Mouse (Mus musculus) frontal cortex, postnatal 10 days (tissue): ENCODE data around the gene Chfr.
"Not testable (repeated sequence)": the region's sequence is repeated elsewhere in the genome, so short reads cannot be mapped to it uniquely, and the experiment has no call there.

Experiments
- DNase-seq, 2 experiments: peaks; one replicate each; pipeline ENCODE4 v3.0.0; 2022; ENCODE audit warnings: low spot score in 2 of 2, mixed read lengths in 1 of 2

Gene Chfr

DNA sequence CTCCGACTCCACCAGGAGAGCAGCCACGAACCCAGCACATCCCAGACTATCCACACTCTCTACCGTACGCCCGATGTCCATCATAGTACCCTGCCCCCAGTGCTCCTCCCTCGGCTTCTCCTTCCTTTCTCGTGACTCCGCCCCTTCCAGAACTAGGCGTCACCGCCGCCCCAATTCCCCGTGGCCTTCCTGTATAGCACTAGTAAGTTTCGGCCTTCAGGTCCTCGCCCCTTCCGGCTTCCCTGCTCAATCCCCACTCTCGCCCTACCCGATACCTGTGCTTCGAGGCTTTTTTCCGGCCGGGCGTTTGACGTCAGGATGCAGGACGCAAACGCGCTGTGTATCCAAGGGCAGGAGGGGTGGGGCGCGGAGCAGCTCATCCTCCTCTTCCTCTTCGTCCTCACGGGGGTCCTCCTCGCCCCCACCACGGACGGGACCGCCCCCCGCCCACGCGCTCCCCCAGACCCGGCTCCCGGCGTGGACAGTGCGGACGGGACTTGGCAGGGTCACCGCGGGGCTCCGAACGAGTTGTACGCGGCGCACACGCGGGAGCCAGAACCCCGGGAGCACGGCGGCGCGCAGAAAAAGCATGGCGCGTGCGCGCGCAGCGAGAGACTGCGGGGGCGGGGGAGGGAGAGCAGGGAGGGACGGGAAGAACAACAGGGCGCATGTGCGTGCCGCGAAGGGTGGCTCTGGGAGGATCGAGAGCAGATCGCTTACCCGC is 27.9 kb upstream of the Chfr start, which contains the start of gene Gtpbp6:
Gene Gtpbp6, minus strand, starts transcription at position 617 of the 724 bp plus-strand sequence.
- DNase-seq, result peak; percentile 94

DNA sequence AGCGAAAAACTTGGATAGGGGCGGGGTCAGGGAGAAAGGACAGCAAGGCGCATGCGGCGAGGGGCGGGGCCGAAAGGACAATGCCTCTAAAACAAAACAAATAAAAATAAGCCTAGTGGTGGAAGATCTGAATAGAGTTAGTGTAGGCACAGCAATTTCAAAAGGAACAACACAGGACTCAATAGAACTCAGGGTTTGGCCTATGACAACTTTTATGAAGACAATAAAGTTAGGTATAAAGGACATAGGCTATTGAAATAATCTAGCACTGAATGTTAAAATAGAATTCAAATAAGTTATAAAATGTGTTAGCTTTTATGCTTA is 27.4 kb upstream of the Chfr start:
- no peak for DNase-seq

DNA sequence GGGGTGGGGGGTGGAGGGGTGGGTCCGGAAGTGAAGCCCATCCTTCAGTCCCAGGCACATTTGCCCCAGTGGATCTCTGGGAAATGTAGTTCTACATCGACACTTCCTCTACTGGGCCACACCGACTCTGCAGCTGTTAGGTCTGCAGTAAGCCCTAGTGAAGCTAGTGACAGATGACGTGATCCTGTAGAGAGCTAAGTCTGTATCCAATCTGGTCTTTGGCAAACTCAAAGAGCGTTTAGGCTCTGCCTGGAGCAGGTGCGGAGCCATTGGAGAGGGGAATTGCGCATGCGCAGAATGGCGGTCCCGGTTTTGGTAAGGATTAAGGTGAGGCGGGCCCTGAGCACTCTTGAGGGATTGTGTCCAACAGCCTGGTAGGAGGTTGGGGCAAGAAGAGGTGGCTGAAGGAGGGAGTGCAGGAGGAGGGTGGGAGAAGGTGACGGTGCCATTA is 25.6 kb upstream of the Chfr start, which contains the start of gene Zfp605:
Gene Zfp605, plus strand, starts transcription at position 102 of the 451 bp plus-strand sequence.
- peak; percentile 87 to 90 for DNase-seq

DNA sequence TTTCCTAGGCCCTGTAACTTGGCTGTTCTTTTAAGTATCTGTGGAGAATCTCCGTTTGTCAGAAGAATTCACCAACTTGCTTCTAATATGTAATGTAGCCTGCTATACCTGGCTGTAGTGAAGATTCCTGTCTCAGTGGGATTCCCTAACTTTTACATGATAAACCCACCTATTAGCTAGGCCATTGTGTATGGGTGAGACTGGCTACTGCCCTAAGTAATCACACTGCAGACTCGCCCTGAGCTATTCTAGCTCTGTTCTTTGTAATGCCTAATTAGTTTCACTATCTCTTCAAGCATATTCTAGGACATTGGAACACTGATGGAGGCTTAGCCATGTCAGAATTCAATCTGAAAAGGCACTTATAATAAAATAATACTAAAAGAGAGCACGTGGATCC is 13.3 kb upstream of the Chfr start:
- not testable (repeated sequence) for DNase-seq

DNA sequence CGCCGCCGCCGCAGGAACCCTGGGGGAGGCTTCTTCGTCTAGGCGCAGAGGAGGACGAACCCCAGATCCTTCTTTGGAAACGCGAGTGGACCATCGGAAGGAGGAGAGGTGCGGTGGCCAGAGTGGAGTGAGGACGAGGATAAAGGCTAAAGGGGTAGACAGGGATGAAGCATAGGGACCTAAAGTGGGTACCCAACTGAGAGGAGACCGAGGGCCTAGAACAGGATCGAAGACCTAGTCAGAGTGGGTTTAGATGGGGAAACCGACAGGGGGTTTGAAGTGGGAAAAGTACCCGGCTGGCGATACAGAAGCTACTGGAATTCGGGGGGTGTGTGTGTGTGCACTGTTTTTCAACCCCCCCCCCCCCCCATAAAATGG is 434 bp downstream of the Chfr start:
- no peak for DNase-seq

DNA sequence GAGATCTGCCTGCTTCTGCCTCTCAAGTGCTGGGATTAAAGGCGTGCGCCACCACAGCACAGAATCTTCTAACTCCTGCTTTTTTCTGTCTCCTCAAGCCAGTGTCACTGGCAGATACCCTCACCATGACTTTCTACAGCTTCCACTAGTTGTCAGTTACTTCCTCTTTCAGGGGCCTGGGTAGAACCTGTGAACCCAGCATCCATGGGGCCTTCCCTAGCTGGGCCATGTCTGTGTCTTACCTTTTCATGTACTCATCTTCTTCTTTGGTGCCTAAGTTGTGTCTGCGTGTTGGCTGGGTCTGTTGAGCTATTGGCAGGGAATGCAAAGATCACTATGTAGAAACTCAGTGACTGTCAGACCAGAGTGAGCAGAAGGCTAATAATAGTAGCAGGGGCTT is 2.2 kb downstream of the Chfr start:
- no peak for DNase-seq

DNA sequence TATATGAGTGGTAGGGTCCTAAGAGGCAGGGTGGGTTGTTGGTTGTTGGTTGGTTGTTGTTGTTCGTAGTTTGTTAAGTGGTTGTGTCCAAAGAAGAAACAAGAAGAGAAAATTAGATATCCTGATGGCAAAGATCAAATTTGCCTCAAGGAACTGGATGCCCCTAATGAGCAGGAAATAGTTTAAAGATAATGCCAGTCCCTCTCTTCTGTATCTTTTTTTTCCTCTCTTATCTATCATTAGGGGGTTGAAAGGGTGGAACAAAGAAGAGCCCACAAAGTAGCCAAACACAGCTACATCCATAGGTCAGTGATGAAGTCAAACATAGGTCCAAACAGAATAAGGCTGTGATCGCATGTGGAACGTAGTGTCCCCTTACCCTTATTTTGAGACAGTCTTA is 3.7 kb downstream of the Chfr start:
- no peak for DNase-seq

DNA sequence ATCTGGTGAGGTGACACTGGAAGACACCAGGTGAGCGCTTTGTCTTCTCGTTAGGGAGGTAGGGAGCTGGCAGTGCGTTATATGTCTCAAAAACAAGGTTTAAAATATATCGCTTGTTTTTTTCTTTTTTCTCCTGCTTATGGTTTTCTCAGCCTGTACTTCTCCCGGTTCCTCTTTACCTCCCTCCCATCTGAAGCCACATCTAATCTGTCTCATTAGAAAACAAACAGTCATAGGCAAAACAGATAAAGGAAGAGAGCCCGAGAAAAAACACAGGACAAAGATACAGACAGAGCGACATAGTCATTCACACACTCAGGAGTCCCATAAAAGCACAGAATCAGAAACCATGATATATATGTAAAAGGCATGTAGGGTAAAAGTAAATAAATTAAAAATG is 4.8 kb downstream of the Chfr start:
- DNase-seq, result no peak

DNA sequence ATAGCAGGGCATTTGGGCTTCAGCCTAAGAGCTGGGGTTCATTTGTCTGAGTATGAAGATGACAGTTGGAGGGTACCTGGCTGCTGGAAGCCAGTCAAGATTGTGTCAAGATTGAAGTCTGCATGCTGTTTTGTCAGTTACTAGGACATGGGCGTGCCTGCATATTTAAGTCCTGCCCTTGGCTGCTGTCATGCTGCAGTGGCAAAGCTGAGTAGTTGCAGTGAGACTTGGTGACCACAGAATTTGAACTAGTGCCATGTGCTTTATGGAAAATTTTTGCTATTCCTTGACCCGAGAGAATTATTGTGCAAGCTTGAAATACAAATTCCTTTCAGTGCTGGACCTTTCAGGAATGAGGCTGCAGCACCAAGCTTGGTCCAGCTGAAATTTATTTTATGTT is 6.7 kb downstream of the Chfr start:
- no peak for DNase-seq

DNA sequence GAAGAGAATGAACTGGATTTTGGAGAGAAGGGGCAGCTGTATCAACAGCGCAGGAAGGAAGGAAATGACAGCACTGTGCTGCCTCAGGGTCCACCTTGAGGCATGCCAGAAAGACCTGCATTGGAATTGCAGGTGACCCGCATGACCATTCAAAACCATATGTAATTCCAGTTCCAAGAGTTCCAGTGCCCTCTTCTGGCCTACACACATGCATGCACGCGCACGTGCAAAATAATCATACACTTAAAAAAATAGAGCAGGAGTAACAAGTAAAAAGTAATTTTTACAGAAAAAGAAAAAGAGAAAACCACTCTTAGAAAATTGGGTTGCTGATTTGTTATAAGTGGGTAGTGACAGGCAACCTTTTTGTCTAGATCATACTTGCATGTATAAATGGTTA is 7.4 kb downstream of the Chfr start:
- DNase-seq, result no peak

DNA sequence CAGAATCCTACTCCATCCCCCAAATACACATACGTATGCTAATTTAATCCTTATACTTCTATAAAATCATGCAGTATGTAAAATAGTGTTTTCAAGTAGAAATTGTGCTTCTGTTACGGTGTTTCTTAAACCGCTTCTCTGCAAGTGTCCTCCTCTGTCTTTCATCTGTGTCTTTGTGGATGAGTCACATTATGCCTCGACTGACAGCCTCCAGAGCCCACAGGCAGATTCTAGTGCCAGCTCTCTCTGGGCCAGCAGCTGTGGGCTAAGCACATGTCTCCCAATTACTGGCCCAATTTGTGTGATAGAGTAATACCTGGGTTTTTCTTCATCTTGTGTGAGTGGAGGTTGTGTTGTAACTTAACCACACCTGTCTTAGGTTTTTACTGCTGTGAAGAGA is 33.7 kb downstream of the Chfr start:
- no peak for DNase-seq

DNA sequence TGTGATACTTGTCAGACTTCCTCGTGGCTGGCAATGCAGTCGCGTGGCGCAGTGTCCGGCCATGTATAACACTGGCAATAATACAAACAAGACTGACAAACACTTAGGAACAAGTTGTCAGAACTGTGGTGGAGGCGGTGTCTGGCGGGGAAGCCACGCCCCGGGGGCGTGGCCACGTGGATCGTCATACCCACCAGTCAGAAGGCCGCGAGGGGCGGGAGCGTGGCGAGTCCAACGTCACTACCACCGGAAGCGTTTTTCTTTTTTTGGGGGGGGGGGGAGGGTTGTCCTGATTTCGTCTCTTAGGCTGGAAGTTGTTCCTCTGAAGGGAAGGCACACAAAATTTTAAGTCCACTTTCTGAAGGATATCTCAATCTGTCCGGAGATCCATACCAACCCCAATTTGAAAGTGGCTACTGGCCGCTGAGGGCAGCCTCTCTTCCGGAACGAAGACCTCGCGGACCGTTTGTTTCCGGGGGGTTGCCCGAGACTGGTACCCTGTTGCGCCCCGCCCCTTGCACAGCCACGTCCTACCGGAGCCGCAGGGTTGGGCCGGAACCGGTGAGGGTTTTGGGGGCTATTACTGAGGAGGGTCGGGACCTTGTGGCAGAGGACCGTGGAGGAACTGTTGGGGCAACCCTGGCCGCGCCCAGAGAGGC is 40.8 kb downstream of the Chfr start, which contains the start of gene Golga3:
Gene Golga3, plus strand, starts transcription at position 340 of the 659 bp plus-strand sequence.
- DNase-seq, result peak; percentile 92 to 93

DNA sequence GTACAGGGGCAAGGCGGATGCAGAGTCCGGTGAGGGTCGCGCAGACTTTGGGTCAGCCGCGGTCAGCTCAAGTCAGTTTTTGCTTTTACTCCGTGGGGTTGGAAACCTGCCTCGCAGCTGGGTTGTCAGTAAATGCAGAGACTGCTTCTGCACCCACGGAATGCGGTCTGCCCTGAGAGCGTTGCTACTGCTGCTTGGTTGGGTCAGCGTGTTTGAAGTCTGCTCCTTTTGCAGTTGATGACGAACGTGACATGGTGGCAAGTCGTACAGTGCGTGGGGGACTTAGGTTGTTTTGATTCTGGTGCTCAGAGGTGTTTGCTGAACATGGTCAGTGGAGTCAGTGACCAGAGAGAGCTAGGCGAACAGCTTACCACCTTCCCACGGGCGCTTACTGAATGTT is 41.4 kb downstream of the Chfr start:
- peak in 1 of 2 experiments; percentile 10 for DNase-seq

DNA sequence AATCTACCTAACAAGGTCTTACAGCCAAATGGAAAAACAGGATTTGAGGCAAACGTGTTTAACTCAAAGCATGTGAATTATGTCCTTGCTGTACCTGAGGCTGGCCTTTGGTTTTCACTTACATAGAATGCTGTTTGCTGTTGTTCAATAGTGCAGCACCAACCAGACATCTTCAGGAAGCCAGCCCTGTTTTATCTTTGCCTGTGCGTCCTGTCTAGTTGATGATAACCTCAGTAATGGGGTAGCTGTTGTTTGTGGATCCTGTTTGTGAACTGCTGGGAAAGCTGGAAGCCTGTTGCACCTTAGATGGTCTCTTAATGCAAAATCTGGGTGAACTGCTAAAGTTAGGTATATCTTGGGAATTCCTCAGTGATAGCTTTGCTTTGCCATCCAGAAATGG is 43.0 kb downstream of the Chfr start:
- no peak for DNase-seq

DNA sequence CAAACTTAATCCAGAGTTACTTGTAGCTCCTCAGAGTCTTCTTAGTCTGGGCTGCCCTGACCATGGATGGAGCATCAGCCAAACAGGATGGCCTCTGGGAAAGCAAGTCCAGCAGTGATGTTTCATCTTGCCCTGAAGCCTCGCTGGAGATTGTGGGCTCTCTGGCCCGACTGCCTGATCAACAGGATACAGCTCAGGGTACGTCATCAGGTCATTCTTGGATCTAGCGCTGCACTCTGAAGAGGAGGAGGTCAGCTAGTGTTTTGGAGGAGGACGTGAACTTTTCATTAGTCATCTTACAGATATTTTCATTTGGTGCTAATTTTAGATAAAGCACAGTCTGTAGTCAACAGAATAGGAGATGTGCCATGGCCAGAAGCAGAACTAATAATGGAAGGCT is 46.1 kb downstream of the Chfr start:
- DNase-seq, result no peak

DNA sequence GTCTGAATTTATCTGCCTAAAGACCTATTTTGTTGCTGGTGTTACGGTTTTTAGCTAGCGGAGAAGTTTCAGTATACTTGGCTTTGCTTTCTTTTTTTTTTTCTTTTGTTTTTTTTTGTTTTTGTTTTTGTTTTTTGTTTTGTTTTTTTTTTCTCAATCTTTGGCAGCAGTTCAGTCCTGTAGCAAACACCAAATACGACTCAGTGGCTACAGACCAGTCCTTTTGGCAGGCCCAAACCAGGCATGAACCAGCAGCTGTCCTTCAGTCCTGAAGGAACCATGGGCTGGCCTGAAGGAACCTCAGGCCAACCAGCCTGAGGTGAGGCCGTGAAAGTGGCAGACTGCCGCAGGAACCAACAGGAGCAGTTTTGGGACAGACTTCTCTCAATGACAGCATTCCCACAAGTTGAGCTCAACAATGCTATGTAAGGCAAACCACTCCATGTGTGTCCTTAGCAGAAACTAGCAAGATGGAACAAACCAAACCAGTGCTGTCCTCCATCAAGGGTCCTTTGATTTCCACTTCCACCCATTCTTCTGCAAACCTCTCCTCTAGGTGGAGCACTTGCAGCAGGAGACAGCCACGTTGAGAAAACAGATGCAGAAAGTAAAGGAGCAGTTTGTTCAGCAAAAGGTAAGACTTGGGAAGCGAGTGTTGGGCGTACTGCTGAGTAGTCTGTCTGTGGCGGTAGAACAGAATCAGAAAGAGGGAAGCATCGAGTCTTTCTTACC is 67.7 kb downstream of the Chfr start:
- DNase-seq, result no peak

DNA sequence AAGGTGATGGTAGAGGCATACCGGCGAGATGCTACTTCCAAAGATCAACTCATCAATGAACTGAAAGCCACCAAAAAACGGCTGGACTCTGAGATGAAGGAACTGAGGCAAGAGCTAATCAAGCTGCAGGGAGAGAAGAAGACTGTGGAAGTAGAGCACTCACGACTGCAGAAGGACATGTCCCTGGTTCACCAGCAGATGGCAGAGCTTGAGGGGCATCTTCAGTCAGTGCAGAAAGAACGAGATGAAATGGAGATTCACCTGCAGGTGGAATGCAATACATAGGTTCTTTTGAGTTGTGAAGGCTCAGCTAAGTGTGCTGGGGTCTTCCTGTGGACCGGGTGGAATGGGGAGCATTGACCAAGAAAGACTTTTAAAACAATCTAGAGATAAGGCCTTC is 69.1 kb downstream of the Chfr start:
- no peak for DNase-seq

DNA sequence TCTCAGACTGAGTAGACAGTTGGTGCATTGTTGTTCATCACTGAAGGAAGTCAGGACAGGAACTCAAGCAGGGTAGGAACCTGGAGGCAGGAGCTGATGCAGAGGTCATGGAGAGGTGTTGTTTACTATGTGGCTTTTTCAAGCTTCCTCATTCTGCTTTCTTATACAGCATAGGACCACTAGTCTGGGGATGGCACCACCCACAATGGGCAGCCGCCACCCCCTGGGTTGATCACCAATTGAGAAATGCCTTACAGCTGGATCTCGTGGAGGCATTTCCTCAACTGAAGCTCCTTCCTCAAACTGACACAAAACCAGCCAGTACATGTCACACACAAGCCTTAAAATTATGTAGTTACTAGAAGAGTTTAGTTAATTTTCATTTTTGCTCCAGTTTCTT is 75.7 kb downstream of the Chfr start:
- no peak for DNase-seq

DNA sequence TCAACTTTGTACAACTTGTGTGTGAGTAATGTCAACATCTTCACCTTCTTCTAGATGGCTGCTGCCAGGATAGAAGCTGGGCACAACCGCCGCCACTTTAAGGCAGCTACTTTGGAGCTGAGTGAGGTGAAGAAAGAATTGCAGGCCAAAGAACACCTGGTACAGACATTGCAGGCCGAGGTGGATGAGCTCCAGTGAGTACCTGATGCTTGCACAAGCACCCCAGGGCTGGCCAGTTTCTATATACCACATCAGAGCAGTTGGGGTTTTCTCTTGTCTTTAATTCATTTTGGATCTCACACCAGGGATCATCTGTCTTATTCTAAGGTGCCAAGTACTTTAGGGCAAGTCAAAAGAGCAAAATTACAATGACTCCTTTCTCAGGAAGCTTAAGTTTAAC is 81.1 kb downstream of the Chfr start:
- no peak for DNase-seq

DNA sequence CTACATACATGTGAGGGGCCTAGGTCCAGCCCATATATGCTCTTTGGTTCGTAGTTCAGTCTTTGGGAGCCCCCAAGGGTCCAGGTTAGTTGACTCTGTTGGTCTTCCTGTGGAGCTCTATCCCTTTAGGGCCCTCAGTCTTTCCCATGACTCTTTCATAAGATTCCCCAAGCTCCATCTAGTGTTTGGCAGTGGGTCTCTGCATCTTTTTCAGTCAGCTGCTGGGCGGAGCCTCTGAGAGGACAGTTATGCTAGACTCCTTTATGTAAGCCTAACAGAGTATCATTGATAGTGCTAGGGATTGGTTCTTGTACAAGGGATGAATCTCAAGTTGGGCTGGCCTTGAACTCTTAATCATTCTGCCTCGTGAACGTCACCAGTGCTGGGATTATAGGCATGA is 84.7 kb downstream of the Chfr start:
- DNase-seq, result no peak
